Mouse (Mus musculus) spleen, postnatal 36 days (tissue): ENCODE data around the gene Zbtb8b.
"Not testable (repeated sequence)": the region's sequence is repeated elsewhere in the genome, so short reads cannot be mapped to it uniquely, and the experiment has no call there.

Experiments
- DNase-seq, 2 experiments: peaks; one replicate each; pipeline ENCODE4 v3.0.0; 2022; ENCODE audit warnings: low spot score in 2 of 2, mixed read lengths in 1 of 2

The Zbtb8b gene

GRCm38 (mm10) chr4:129440340-129441063, at the start of gene Zbtb8b:
Gene Zbtb8b, minus strand, starts transcription at chr4:129440853.
- DNase-seq = no peak

- DNase-seq = no peak
Measured at GRCm38 (mm10) chr4:129481090-129481489, 40.4 kb upstream of the Zbtb8b start.

- no peak for DNase-seq
Measured at GRCm38 (mm10) chr4:129479863-129480262, 39.2 kb upstream of the Zbtb8b start.

- DNase-seq = no peak
Measured at GRCm38 (mm10) chr4:129476047-129476446, 35.4 kb upstream of the Zbtb8b start.

GRCm38 (mm10) chr4:129464286-129464815, 23.7 kb upstream of the Zbtb8b start:
- peak in 1 of 2 experiments; percentile 34 for DNase-seq

GRCm38 (mm10) chr4:129463097-129464059, 22.7 kb upstream of the Zbtb8b start:
- peak; percentile 51 to 78 for DNase-seq

GRCm38 (mm10) chr4:129462118-129462517, 21.5 kb upstream of the Zbtb8b start:
- DNase-seq = no peak

GRCm38 (mm10) chr4:129461183-129461960, 20.7 kb upstream of the Zbtb8b start, which contains the start of gene Bsdc1:
Gene Bsdc1, plus strand, starts transcription at chr4:129461581.
- peak; percentile 100 for DNase-seq

- no peak for DNase-seq
Measured at GRCm38 (mm10) chr4:129460827-129461182, 20.2 kb upstream of the Zbtb8b start.

- DNase-seq = no peak
Measured at GRCm38 (mm10) chr4:129459726-129460125, 19.1 kb upstream of the Zbtb8b start.

GRCm38 (mm10) chr4:129457311-129457710, 16.7 kb upstream of the Zbtb8b start:
- not testable (repeated sequence) for DNase-seq

- no peak for DNase-seq
Measured at GRCm38 (mm10) chr4:129456126-129456525, 15.5 kb upstream of the Zbtb8b start.

- peak; percentile 52 to 74 for DNase-seq
Measured at GRCm38 (mm10) chr4:129455265-129455664, 14.6 kb upstream of the Zbtb8b start.

GRCm38 (mm10) chr4:129451471-129452169, 11.0 kb upstream of the Zbtb8b start:
- DNase-seq = no peak

GRCm38 (mm10) chr4:129450851-129451250, 10.2 kb upstream of the Zbtb8b start:
- no peak for DNase-seq

GRCm38 (mm10) chr4:129448713-129449112, 8.1 kb upstream of the Zbtb8b start:
- no peak for DNase-seq

GRCm38 (mm10) chr4:129447778-129448563, 7.3 kb upstream of the Zbtb8b start:
- DNase-seq = no peak

GRCm38 (mm10) chr4:129447360-129447759, 6.7 kb upstream of the Zbtb8b start:
- no peak for DNase-seq

- DNase-seq = no peak
Measured at GRCm38 (mm10) chr4:129441145-129441544, 492 bp upstream of the Zbtb8b start.

GRCm38 (mm10) chr4:129418321-129418720, 22.3 kb downstream of the Zbtb8b start:
- no peak for DNase-seq
